Mouse (Mus musculus): ENCODE results near the gene Lmna. TPM values are rescaled to one million over a fixed set of nuclear protein-coding genes. Genes with fewer than 3 reads are reported as not detected.

Lmna gene
- polyA plus RNA-seq, 1 experiment = 51.3 TPM

DNA sequence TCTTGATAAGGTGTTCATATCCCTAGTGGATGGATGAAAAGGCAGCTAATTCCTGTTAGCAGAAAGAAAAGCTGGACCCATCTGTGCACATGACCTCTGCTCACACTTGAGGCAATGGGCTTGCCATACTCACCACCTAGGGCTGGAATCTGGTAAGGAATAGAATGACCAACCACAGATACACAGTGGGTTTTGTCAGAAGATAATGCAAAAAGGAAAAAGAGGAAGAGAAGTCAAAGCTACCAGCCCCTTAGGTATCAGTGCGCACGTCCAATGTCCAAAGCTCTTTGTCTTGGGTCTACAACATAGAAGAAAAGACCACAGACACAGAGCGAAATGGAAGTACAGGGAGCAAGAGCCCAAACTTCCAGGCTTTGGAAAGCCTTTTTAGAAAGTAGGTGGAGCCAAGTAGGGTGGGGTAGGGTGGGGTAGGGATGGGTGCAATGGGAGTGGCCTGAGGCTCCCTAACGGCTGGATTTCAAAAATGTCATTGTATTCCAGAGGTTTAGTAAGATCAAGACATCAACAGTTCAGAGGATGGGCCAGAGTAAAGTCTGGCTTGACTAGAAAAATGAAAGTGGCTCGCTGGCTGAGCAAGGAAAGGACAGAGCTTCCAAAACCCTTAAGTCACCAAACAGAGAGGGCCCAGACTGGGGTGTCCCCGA lies 8.3 kb downstream of the Lmna start:
- H3K4me1 ChIP-seq (ENCODE audit: control insufficient read depth, insufficient read depth, insufficient read length) = peaks cover 12% of the 10 kb centered on the region
- H3K27me3 ChIP-seq (ENCODE audit: control insufficient read depth, insufficient read depth, low read length) = peaks cover 6% of the 10 kb centered on the region; the same call in 1 of the 2 replicates
- peak overlapping the region; percentile 34 for H3K4me3 ChIP-seq (ENCODE audit: extremely low read depth, insufficient read depth, insufficient read length)
- no peak for DNase-seq (ENCODE audit: low read depth in 1 of 2, low spot score in 2 of 2)
- 70% methylated on average over 6 of the region's 6 CpGs for WGBS
- H3K27ac ChIP-seq (ENCODE audit: insufficient read depth, low read length) = peak overlapping the region; percentile 19; the same call in 1 of the 2 replicates
- H3K36me3 ChIP-seq (ENCODE audit: control insufficient read depth, insufficient read depth, low read length) = no peaks in the 10 kb centered on the region
- TF ChIP-seq POLR2A (IDR thresholded peaks at IDR 0.05; ENCODE audit: low read depth, low read length) = no peak

DNA sequence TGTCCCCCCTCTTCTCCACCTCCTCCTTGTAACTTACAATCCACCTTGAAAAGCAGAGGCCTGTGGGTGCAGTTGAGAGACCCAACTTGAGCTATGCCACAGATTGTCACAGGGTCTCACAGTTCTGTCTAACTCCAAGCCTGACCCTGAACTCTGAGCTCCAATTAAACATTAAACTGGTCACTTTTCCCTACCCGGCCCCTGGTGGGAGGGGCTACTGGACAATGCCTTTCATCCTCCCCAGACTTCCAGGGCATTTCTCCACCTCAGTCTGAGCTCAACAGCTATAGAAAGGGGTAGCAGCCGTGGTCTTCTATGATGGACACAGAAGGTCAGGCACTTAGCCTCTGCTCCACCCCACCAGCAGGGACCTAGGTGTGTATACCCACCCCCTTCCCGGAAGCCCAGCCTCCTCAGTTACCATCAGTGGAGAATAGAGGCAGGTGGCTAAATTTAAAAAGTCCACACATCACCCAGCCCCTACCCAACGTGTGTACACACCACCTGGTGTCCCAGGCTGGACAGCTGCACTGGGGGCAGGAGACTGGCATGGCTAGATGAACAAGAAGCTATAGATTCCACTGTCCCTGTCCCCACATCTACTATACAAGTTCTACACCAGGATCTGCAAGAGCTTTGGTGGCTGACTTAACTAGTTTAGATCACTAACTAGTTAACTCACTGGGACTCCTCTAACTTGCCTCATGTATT lies 8.9 kb downstream of the Lmna start:
- Histone ChIP-seq H3K4me3 (ENCODE audit: extremely low read depth, insufficient read depth, insufficient read length) (no peak overlapping the region), H3K4me1 (ENCODE audit: control insufficient read depth, insufficient read depth, insufficient read length) (peaks cover 12% of the 10 kb centered on the region), H3K36me3 (ENCODE audit: control insufficient read depth, insufficient read depth, low read length) (no peaks in the 10 kb centered on the region), H3K27ac (ENCODE audit: insufficient read depth, low read length) (no peak overlapping the region), H3K27me3 (ENCODE audit: control insufficient read depth, insufficient read depth, low read length) (peaks cover 6% of the 10 kb centered on the region; the same call in 1 of the 2 replicates)
- TF ChIP-seq CTCF (IDR thresholded peaks at IDR 0.05; ENCODE audit: extremely low read depth, insufficient read depth, insufficient read length, insufficient replicate concordance) = no peak
- TF ChIP-seq POLR2A (IDR thresholded peaks at IDR 0.05; ENCODE audit: low read depth, low read length) = no peak
- DNase-seq (ENCODE audit: low read depth in 1 of 2, low spot score in 2 of 2) = no peak
- 74% methylated on average over 4 of the region's 4 CpGs for WGBS

DNA sequence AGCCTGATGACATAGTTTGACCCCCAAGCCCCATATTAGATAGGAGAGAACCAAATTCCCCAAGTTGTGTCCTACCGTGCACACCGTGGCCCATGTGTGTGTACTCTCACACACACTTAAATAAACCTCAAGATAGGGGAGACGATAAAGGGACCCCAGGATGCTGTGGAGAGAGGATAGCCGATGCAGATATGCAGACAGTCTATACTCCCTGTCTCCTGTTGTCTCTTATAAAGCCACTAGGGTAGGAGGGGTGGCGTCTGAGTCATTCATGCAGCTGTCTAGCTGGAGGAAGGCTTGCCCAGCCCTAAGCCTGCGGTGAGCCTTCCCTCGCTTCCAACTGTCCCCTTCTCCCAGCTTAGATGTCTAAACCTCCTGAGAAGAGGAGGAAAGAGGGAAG lies 9.7 kb downstream of the Lmna start:
- no peak overlapping the region for H3K27ac ChIP-seq (ENCODE audit: insufficient read depth, low read length)
- DNase-seq (ENCODE audit: low read depth in 1 of 2, low spot score in 2 of 2) = no peak

DNA sequence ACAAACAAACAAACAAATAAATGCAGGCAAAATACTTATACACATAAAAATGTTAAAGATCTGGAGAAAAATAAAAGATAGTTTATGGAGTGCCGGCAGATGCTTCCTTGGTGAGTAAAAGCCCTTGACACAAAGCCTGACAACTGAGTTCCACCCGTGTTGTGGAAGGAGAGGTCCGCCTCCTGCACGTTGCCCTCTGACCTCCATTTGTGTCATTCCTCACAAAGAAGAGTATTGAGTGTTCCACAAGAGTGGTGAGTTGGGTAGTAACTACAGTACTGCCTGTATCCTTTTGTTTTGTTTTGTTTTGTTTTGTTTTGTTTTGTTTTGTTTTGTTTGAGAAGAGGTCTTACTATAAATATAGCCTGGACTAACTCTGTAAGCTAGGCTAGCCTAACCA lies 10.2 kb downstream of the Lmna start:
- Histone ChIP-seq H3K27me3 (ENCODE audit: control insufficient read depth, insufficient read depth, low read length) (peaks cover 6% of the 10 kb centered on the region; the same call in 1 of the 2 replicates), H3K4me1 (ENCODE audit: control insufficient read depth, insufficient read depth, insufficient read length) (peaks cover 20% of the 10 kb centered on the region), H3K4me3 (ENCODE audit: extremely low read depth, insufficient read depth, insufficient read length) (no peak overlapping the region), H3K27ac (ENCODE audit: insufficient read depth, low read length) (no peak overlapping the region), H3K36me3 (ENCODE audit: control insufficient read depth, insufficient read depth, low read length) (no peaks in the 10 kb centered on the region)
- TF ChIP-seq CTCF (IDR thresholded peaks at IDR 0.05; ENCODE audit: extremely low read depth, insufficient read depth, insufficient read length, insufficient replicate concordance) (no peak), POLR2A (IDR thresholded peaks at IDR 0.05; ENCODE audit: low read depth, low read length) (no peak)
- 93% methylated on average over 4 of the region's 4 CpGs for WGBS
- DNase-seq (ENCODE audit: low read depth in 1 of 2, low spot score in 2 of 2) = no peak

More for the DNA sequence above, 9.7 kb downstream of the Lmna start:
- WGBS = 81% methylated on average over 7 of the region's 7 CpGs
- peaks cover 6% of the 10 kb centered on the region; the same call in 1 of the 2 replicates for H3K27me3 ChIP-seq (ENCODE audit: control insufficient read depth, insufficient read depth, low read length)
- no peak for TF ChIP-seq POLR2A (IDR thresholded peaks at IDR 0.05; ENCODE audit: low read depth, low read length)
- TF ChIP-seq CTCF (IDR thresholded peaks at IDR 0.05; ENCODE audit: extremely low read depth, insufficient read depth, insufficient read length, insufficient replicate concordance) = no peak
- no peaks in the 10 kb centered on the region for H3K36me3 ChIP-seq (ENCODE audit: control insufficient read depth, insufficient read depth, low read length)
- H3K4me3 ChIP-seq (ENCODE audit: extremely low read depth, insufficient read depth, insufficient read length) = no peak overlapping the region
- H3K4me1 ChIP-seq (ENCODE audit: control insufficient read depth, insufficient read depth, insufficient read length) = peaks cover 15% of the 10 kb centered on the region

DNA sequence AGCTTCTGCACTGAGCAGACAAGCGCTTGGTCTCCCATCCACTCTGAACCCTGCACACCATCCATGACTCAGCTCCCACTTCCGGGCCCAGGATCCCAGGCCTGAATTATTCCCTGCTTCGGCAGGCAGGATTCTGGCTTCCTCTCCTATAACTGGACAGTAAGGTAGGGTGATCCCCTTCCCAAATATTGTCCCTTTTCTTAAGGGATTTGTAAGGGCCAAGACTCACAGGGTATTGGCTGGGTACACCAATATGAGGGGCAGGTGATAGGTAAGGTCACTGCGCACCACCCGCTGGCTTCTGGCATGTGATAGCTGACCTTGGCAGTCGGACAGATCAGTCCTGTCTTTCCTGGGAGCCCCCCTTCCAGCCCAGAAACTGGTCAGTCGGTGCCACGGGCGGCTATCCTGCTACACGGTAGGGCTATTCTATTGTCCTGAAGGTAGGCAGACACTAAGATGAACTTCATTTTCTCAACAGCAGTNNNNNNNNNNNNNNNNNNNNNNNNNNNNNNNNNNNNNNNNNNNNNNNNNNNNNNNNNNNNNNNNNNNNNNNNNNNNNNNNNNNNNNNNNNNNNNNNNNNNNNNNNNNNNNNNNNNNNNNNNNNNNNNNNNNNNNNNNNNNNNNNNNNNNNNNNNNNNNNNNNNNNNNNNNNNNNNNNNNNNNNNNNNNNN lies 13.9 kb downstream of the Lmna start:
- Histone ChIP-seq H3K27ac (ENCODE audit: insufficient read depth, low read length) (no peak overlapping the region), H3K4me3 (ENCODE audit: extremely low read depth, insufficient read depth, insufficient read length) (no peak overlapping the region), H3K36me3 (ENCODE audit: control insufficient read depth, insufficient read depth, low read length) (no peaks in the 10 kb centered on the region), H3K27me3 (ENCODE audit: control insufficient read depth, insufficient read depth, low read length) (no peaks in the 10 kb centered on the region), H3K4me1 (ENCODE audit: control insufficient read depth, insufficient read depth, insufficient read length) (peaks cover 20% of the 10 kb centered on the region)
- DNase-seq (ENCODE audit: low read depth in 1 of 2, low spot score in 2 of 2) = no peak
- TF ChIP-seq POLR2A (IDR thresholded peaks at IDR 0.05; ENCODE audit: low read depth, low read length) (no peak), CTCF (IDR thresholded peaks at IDR 0.05; ENCODE audit: extremely low read depth, insufficient read depth, insufficient read length, insufficient replicate concordance) (no peak)
- WGBS = 86% methylated on average over 10 of the region's 10 CpGs

- DNase-seq (ENCODE audit: low read depth in 1 of 2, low spot score in 2 of 2) = no peak
- no peak overlapping the region for H3K4me3 ChIP-seq (ENCODE audit: extremely low read depth, insufficient read depth, insufficient read length)
- TF ChIP-seq POLR2A (IDR thresholded peaks at IDR 0.05; ENCODE audit: low read depth, low read length) = no peak
- TF ChIP-seq CTCF (IDR thresholded peaks at IDR 0.05; ENCODE audit: extremely low read depth, insufficient read depth, insufficient read length, insufficient replicate concordance) = no peak
- peak overlapping the region; percentile 30; the same call in 1 of the 2 replicates for H3K27ac ChIP-seq (ENCODE audit: insufficient read depth, low read length)
- peaks cover 20% of the 10 kb centered on the region for H3K4me1 ChIP-seq (ENCODE audit: control insufficient read depth, insufficient read depth, insufficient read length)
- H3K36me3 ChIP-seq (ENCODE audit: control insufficient read depth, insufficient read depth, low read length) = no peaks in the 10 kb centered on the region
- WGBS = 31% methylated on average over 9 of the region's 9 CpGs
- H3K27me3 ChIP-seq (ENCODE audit: control insufficient read depth, insufficient read depth, low read length) = no peaks in the 10 kb centered on the region
These were observed 14.7 kb downstream of the Lmna start for GRCm38 (mm10) chr3:88494836-88495628.
